Comparison of ENCODE assay signal across 8 mouse cellular contexts in the genomic region with DNA sequence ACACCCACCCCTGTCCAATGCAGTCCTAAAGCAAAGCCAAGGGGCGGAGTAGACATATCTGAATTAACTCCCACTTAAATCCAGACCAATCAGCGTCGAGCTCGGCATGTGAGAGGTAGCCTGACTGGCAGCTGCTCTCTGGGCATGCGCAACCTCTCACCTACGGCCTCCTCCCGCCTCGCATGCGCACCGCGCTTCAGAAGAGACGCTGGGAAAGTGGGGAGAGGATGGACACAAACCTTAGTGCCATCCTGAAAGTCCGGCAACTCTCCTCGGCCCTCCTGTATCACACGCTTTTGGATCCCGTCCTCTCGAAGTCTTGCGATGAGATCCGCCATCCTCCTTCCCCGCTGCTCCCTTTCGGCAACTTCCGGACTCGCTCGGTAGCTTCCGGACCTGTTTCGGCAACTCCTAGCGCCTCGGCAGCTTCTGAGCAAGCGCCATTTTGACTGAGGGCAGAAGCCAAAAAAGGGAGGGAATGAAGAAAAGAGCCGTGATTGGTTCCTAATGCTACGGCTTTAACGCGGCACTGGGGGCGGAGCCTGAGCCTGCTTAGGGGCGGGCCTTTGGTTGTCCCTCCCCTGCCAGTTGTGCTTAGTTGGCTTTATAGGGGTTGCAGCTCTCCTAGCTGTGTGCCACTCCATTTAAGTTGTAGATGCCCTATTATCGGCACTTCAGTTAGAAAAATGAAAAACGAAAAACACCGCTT. TPM values are rescaled to one million over a fixed set of nuclear protein-coding genes. Genes with fewer than 3 reads are reported as not detected.
DNase-seq lines count a peak whose midpoint lies in the region; ATAC-seq and TF ChIP-seq lines count a peak whose summit lies in the region.

No protein-coding gene starts in this region.

- H3K36me3 ChIP-seq in MEL (ENCODE audit: control insufficient read depth in 1 of 2, insufficient read depth in 2 of 2, low read length in 2 of 2): peaks cover 0 to 38% of the 10 kb centered on the region in 2 experiments; a peak in 2 of 4 replicates
- H3K36me3 ChIP-seq in forebrain, postnatal 0 days (ENCODE audit: insufficient read depth): peaks cover 19% of the 10 kb centered on the region
- peaks cover 23% of the 10 kb centered on the region for H3K36me3 ChIP-seq in lung, embryonic 15.5 days

- no peaks in the 10 kb centered on the region for H3K9me3 ChIP-seq in MEL (replicated peaks; ENCODE audit: insufficient read depth, low read length)
- no peaks in the 10 kb centered on the region for H3K9me3 ChIP-seq in forebrain, postnatal 0 days (ENCODE audit: low read length)
- H3K9me3 ChIP-seq in lung, embryonic 15.5 days: no peaks in the 10 kb centered on the region

- H3K79me2 ChIP-seq in MEL (ENCODE audit: control insufficient read depth, insufficient read depth, low read length, poor library complexity): peaks cover 6% of the 10 kb centered on the region

- H3K4me2 ChIP-seq in forebrain, postnatal 0 days (ENCODE audit: low read depth): peak overlapping the region; percentile 42
- peak overlapping the region; percentile 57 for H3K4me2 ChIP-seq in lung, embryonic 15.5 days

- H3K9ac ChIP-seq in MEL (ENCODE audit: control insufficient read depth, low read depth, low read length, poor library complexity, severe bottlenecking): peak overlapping the region; percentile 65
- H3K9ac ChIP-seq in forebrain, postnatal 0 days: peak overlapping the region; percentile 66
- H3K9ac ChIP-seq in lung, embryonic 15.5 days: peak overlapping the region; percentile 44

- TF ChIP-seq EP300 in MEL (IDR thresholded peaks at IDR 0.05; ENCODE audit: low read depth in 1 of 2, low read length in 2 of 2): no peak

- peak; percentile 85 for ATAC-seq in forebrain, postnatal 0 days
- ATAC-seq in lung, embryonic 15.5 days (ENCODE audit: borderline replicate concordance, extremely low read depth, low FRiP score, low TSS enrichment): peak; percentile 79

- no peak for TF ChIP-seq RAD21 in MEL (IDR thresholded peaks at IDR 0.05; ENCODE audit: low read depth, low read length)

- TF ChIP-seq CTCF in MEL (IDR thresholded peaks at IDR 0.05 in 2 of 3, conservative IDR thresholded peaks at IDR 0.05 in 1 of 3; ENCODE audit: control insufficient read depth in 1 of 3, insufficient read depth in 1 of 3, low read depth in 2 of 3, low read length in 3 of 3, poor library complexity in 1 of 3, severe bottlenecking in 1 of 3): no peak
- TF ChIP-seq CTCF in cerebellum, adult 2 months (IDR thresholded peaks at IDR 0.05; ENCODE audit: borderline replicate concordance, insufficient read depth, low read depth, low read length): no peak
- TF ChIP-seq CTCF in forebrain, postnatal 0 days (IDR thresholded peaks at IDR 0.05; ENCODE audit: low read depth): no peak

- 2% methylated on average over 38 of the region's 38 CpGs for WGBS in cerebellum, adult 2 months
- 2% methylated on average over 38 of the region's 38 CpGs for WGBS in forebrain, postnatal 0 days
- WGBS in lung, embryonic 15.5 days: 3% methylated on average over 38 of the region's 38 CpGs

- peak; percentile 99 for DNase-seq in MEL (ENCODE audit: low read depth, low spot score)
- DNase-seq in cerebellum, adult 2 months: peak; percentile 98
- DNase-seq in forebrain, postnatal 0 days: peak; percentile 99
- peak; percentile 99 for DNase-seq in heart, postnatal 4 days
- peak; percentile 98 for DNase-seq in layer of hippocampus, adult 8-10 months (ENCODE audit: low spot score in 2 of 2)
- peak; percentile 96 for DNase-seq in ovary, adult 18-20 months (ENCODE audit: low spot score)
- peak; percentile 100 for DNase-seq in thymus, postnatal 0 days (ENCODE audit: low spot score)

- H3K4me3 ChIP-seq in MEL (ENCODE audit: control insufficient read depth in 1 of 2, insufficient read depth in 1 of 2, low read depth in 2 of 2, low read length in 2 of 2): peak overlapping the region; percentile 54 to 64
- peak overlapping the region; percentile 64 for H3K4me3 ChIP-seq in cerebellum, adult 2 months (replicated peaks; ENCODE audit: insufficient read depth, low read depth, low read length)
- peak overlapping the region; percentile 44 for H3K4me3 ChIP-seq in forebrain, postnatal 0 days (ENCODE audit: low read depth, low read length)
- H3K4me3 ChIP-seq in lung, embryonic 15.5 days: peak overlapping the region; percentile 48

- peak in 1 of 2 experiments; percentile 58; a peak in 2 of 4 replicates for TF ChIP-seq POLR2A in MEL (IDR thresholded peaks at IDR 0.05; ENCODE audit: control insufficient read depth in 1 of 2, insufficient read depth in 1 of 2, low read depth in 1 of 2, low read length in 2 of 2, poor library complexity in 1 of 2)
- peak; percentile 80; the same call in 1 of the 2 replicates for TF ChIP-seq POLR2A in cerebellum, adult 2 months (IDR thresholded peaks at IDR 0.05; ENCODE audit: borderline replicate concordance, insufficient read depth, low read length)

- H3K4me1 ChIP-seq in MEL (ENCODE audit: control insufficient read depth in 1 of 2, insufficient read depth in 2 of 2, low read length in 2 of 2): peaks cover 25 to 27% of the 10 kb centered on the region in 2 experiments
- H3K4me1 ChIP-seq in cerebellum, adult 2 months (ENCODE audit: control insufficient read depth, insufficient read depth, low read length): no peaks in the 10 kb centered on the region
- H3K4me1 ChIP-seq in forebrain, postnatal 0 days (ENCODE audit: insufficient read depth): peaks cover 8% of the 10 kb centered on the region
- H3K4me1 ChIP-seq in lung, embryonic 15.5 days: peaks cover 18% of the 10 kb centered on the region

- peak overlapping the region; percentile 95 for H3K27ac ChIP-seq in MEL (ENCODE audit: control insufficient read depth, low read depth, low read length)
- H3K27ac ChIP-seq in cerebellum, adult 2 months (ENCODE audit: insufficient read depth, low read length): peak overlapping the region; percentile 63
- H3K27ac ChIP-seq in forebrain, postnatal 0 days (ENCODE audit: low read depth, low read length): peak overlapping the region; percentile 76
- peak overlapping the region; percentile 66 for H3K27ac ChIP-seq in lung, embryonic 15.5 days

- H3K27me3 ChIP-seq in MEL (ENCODE audit: control insufficient read depth in 1 of 2, insufficient read depth in 2 of 2, low read length in 2 of 2): no peaks in the 10 kb centered on the region
- no peaks in the 10 kb centered on the region for H3K27me3 ChIP-seq in cerebellum, adult 2 months (ENCODE audit: control insufficient read depth, insufficient read depth, low read length)
- H3K27me3 ChIP-seq in forebrain, postnatal 0 days (ENCODE audit: insufficient read depth, low read length): no peaks in the 10 kb centered on the region
- H3K27me3 ChIP-seq in lung, embryonic 15.5 days: no peaks in the 10 kb centered on the region

RNA-seq across cellular contexts. Expression of a gene that starts 4.4 kb away (rescaled TPM):
- 37.8 and 40.0 TPM in 2 replicates for total RNA-seq in MEL (2012; rRNA removed)
- polyA plus RNA-seq in MEL (2012; ENCODE audit: insufficient read depth in 1 of 2, insufficient read length in 2 of 2, low read depth in 1 of 2, low replicate concordance in 2 of 2, missing spikeins in 1 of 2): 100 to 1,000 TPM in 1 of 2 experiments, not detected in 1; 101 TPM
- 207 and 209 TPM in 2 replicates for polyA plus RNA-seq in cerebellum, adult 2 months (2012; rRNA removed)
- total RNA-seq in forebrain, postnatal 0 days (2014; rRNA removed): 25.8 and 33.9 TPM in 2 replicates
- 85.7 and 86.2 TPM in 2 replicates for polyA plus RNA-seq in forebrain, postnatal 0 days (2015; fragmentation: Nextera tagmentation; extraction: Ambion mirVana)
- total RNA-seq in heart, postnatal 4 days (2021): 10 to 100 TPM; 54.6 to 55.7 TPM
- total RNA-seq in layer of hippocampus, adult 8-10 months (2022): 100 to 1,000 TPM; 117 to 127 (median 123) TPM
- 104 and 106 TPM in 2 replicates for polyA plus RNA-seq in lung, embryonic 15.5 days (2015; fragmentation: Nextera tagmentation; extraction: Ambion mirVana)
- 114 TPM in 2 replicates for polyA plus RNA-seq in thymus, postnatal 0 days (2015; fragmentation: Nextera tagmentation; extraction: Ambion mirVana)

RNA-seq across cellular contexts. Expression of a gene that starts 18.3 kb away (rescaled TPM):
- not detected in 2 replicates for total RNA-seq in MEL (2012; rRNA removed)
- polyA plus RNA-seq in MEL (2012; ENCODE audit: insufficient read depth in 1 of 2, insufficient read length in 2 of 2, low read depth in 1 of 2, low replicate concordance in 2 of 2, missing spikeins in 1 of 2): under 1 TPM in 1 of 2 experiments, not detected in 1; 0.03 TPM
- polyA plus RNA-seq in cerebellum, adult 2 months (2012; rRNA removed): 0.11 and 0.13 TPM in 2 replicates
- 0.19 and 0.23 TPM in 2 replicates for total RNA-seq in forebrain, postnatal 0 days (2014; rRNA removed)
- polyA plus RNA-seq in forebrain, postnatal 0 days (2015; fragmentation: Nextera tagmentation; extraction: Ambion mirVana): not detected in 2 replicates
- total RNA-seq in heart, postnatal 4 days (2021): under 1 TPM in 1 of 2 experiments, not detected in 1; 0.07 TPM
- total RNA-seq in layer of hippocampus, adult 8-10 months (2022): under 1 TPM in 1 of 4 experiments, not detected in 3; 0.07 TPM
- polyA plus RNA-seq in lung, embryonic 15.5 days (2015; fragmentation: Nextera tagmentation; extraction: Ambion mirVana): not detected in 2 replicates
- 0.03 TPM in 1 of 2 replicates, not detected in the other for polyA plus RNA-seq in thymus, postnatal 0 days (2015; fragmentation: Nextera tagmentation; extraction: Ambion mirVana)

RNA-seq across cellular contexts. Expression of a gene that starts 21.5 kb away (rescaled TPM):
- total RNA-seq in MEL (2012; rRNA removed): 18.4 and 25.3 TPM in 2 replicates
- polyA plus RNA-seq in MEL (2012; ENCODE audit: insufficient read depth in 1 of 2, insufficient read length in 2 of 2, low read depth in 1 of 2, low replicate concordance in 2 of 2, missing spikeins in 1 of 2): 10 to 100 TPM in 1 of 2 experiments, not detected in 1; 51.2 TPM
- 568 and 602 TPM in 2 replicates for polyA plus RNA-seq in cerebellum, adult 2 months (2012; rRNA removed)
- total RNA-seq in forebrain, postnatal 0 days (2014; rRNA removed): 108 and 127 TPM in 2 replicates
- 68.8 and 82.9 TPM in 2 replicates for polyA plus RNA-seq in forebrain, postnatal 0 days (2015; fragmentation: Nextera tagmentation; extraction: Ambion mirVana)
- total RNA-seq in heart, postnatal 4 days (2021): 10 to 100 TPM; 41.8 to 42.9 TPM
- 100 to 1,000 TPM; 180 to 200 (median 193) TPM for total RNA-seq in layer of hippocampus, adult 8-10 months (2022)
- polyA plus RNA-seq in lung, embryonic 15.5 days (2015; fragmentation: Nextera tagmentation; extraction: Ambion mirVana): 12.5 and 13.8 TPM in 2 replicates
- polyA plus RNA-seq in thymus, postnatal 0 days (2015; fragmentation: Nextera tagmentation; extraction: Ambion mirVana): 37.1 and 45.6 TPM in 2 replicates

RNA-seq across cellular contexts. Expression of a gene that starts 22.6 kb away (rescaled TPM):
- total RNA-seq in MEL (2012; rRNA removed): 0.08 and 0.13 TPM in 2 replicates
- under 1 TPM in 1 of 2 experiments, not detected in 1; 0.24 TPM for polyA plus RNA-seq in MEL (2012; ENCODE audit: insufficient read depth in 1 of 2, insufficient read length in 2 of 2, low read depth in 1 of 2, low replicate concordance in 2 of 2, missing spikeins in 1 of 2)
- polyA plus RNA-seq in cerebellum, adult 2 months (2012; rRNA removed): 0.06 and 0.16 TPM in 2 replicates
- not detected in 2 replicates for total RNA-seq in forebrain, postnatal 0 days (2014; rRNA removed)
- 0.06 and 0.08 TPM in 2 replicates for polyA plus RNA-seq in forebrain, postnatal 0 days (2015; fragmentation: Nextera tagmentation; extraction: Ambion mirVana)
- under 1 TPM in 1 of 2 experiments, not detected in 1; 0.18 TPM for total RNA-seq in heart, postnatal 4 days (2021)
- under 1 TPM in 1 of 4 experiments, not detected in 3; 0.68 TPM for total RNA-seq in layer of hippocampus, adult 8-10 months (2022)
- polyA plus RNA-seq in lung, embryonic 15.5 days (2015; fragmentation: Nextera tagmentation; extraction: Ambion mirVana): 0.11 TPM in 1 of 2 replicates, not detected in the other
- polyA plus RNA-seq in thymus, postnatal 0 days (2015; fragmentation: Nextera tagmentation; extraction: Ambion mirVana): 0.48 and 0.58 TPM in 2 replicates

RNA-seq across cellular contexts. Expression of a gene that starts 24.3 kb away (rescaled TPM):
- total RNA-seq in MEL (2012; rRNA removed): 53.4 and 53.5 TPM in 2 replicates
- 10 to 100 TPM in 1 of 2 experiments, not detected in 1; 97.6 TPM for polyA plus RNA-seq in MEL (2012; ENCODE audit: insufficient read depth in 1 of 2, insufficient read length in 2 of 2, low read depth in 1 of 2, low replicate concordance in 2 of 2, missing spikeins in 1 of 2)
- 88.7 and 97.0 TPM in 2 replicates for polyA plus RNA-seq in cerebellum, adult 2 months (2012; rRNA removed)
- 34.4 and 35.4 TPM in 2 replicates for total RNA-seq in forebrain, postnatal 0 days (2014; rRNA removed)
- polyA plus RNA-seq in forebrain, postnatal 0 days (2015; fragmentation: Nextera tagmentation; extraction: Ambion mirVana): 59.9 and 65.4 TPM in 2 replicates
- total RNA-seq in heart, postnatal 4 days (2021): 10 to 100 TPM; 22.4 to 23.6 TPM
- 10 to 100 TPM; 27.6 to 38.9 (median 31.5) TPM for total RNA-seq in layer of hippocampus, adult 8-10 months (2022)
- polyA plus RNA-seq in lung, embryonic 15.5 days (2015; fragmentation: Nextera tagmentation; extraction: Ambion mirVana): 100 and 103 TPM in 2 replicates
- polyA plus RNA-seq in thymus, postnatal 0 days (2015; fragmentation: Nextera tagmentation; extraction: Ambion mirVana): 179 and 208 TPM in 2 replicates

Comparison
In these comparisons a context has a peak if more than half of its experiments do, and no peak if none do; other contexts are left out.
1. Peak in every context shown above with its lines: DNase-seq, ATAC-seq, H3K4me3 ChIP-seq and H3K27ac ChIP-seq.